Mouse (Mus musculus): ENCODE data around the gene Fbxl20. TPM values are rescaled to one million over a fixed set of nuclear protein-coding genes. Genes with fewer than 3 reads are reported as not detected.

Gene Fbxl20
- polyA plus RNA-seq, 1 experiment from 2014 or later: 21.1 TPM

DNA sequence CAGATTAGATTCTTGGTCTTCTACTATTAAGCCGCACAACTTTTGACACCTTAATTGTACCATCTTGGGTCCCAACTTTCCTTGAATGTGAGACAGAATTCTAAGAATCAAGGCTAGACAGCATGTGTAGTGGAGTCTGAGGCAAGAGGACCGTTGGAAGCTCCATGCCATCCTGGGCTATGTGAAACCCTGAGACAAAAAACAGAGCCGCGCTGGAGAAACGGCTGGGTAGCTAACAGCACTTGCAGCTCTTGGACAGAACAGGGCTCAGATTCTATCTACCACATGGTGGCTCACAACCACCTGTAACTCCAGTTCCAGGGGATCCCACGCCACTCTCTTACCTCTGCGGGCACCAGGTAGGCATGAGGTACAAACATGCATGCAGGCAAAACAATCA, 4.3 kb downstream of the Fbxl20 start:
- Histone ChIP-seq H3K4me2 (no peak overlapping the region), H3K36me3 (no peaks in the 10 kb centered on the region), H3K9ac (replicated peaks) (no peak overlapping the region), H3K4me3 (replicated peaks) (no peak overlapping the region), H3K27me3 (replicated peaks) (no peaks in the 10 kb centered on the region), H3K4me1 (peaks cover 31% of the 10 kb centered on the region), H3K27ac (replicated peaks) (no peak overlapping the region), H3K9me3 (replicated peaks) (no peaks in the 10 kb centered on the region)
- WGBS: 87% methylated on average over 7 of the region's 7 CpGs
- no peak for ATAC-seq (ENCODE audit: low FRiP score)

DNA sequence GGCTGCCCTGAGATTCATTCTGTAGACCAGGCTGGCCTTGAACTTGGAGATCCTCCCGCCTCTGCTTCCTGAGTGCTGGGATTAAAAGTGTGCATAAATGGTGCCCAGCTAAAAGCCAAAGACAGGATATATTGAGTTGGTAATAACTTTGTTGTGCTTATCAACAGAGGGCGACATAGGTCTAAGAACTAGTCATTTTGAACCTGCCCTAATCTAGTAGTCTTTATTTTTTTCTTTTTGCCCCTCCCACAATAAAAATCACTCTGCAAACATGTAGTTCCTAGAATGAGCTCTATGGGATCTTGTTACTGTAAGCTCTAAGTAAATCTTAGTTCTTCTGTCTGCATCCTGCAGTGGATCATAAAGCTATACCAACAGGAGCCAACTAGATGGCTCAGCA, 7.7 kb downstream of the Fbxl20 start:
- H3K4me2 ChIP-seq: no peak overlapping the region
- 97% methylated on average over 2 of the region's 2 CpGs for WGBS
- no peaks in the 10 kb centered on the region for H3K27me3 ChIP-seq (replicated peaks)
- peaks cover 21% of the 10 kb centered on the region for H3K4me1 ChIP-seq
- no peak for ATAC-seq (ENCODE audit: low FRiP score)
- no peak overlapping the region for H3K9ac ChIP-seq (replicated peaks)
- no peaks in the 10 kb centered on the region for H3K9me3 ChIP-seq (replicated peaks)
- no peaks in the 10 kb centered on the region for H3K36me3 ChIP-seq
- H3K27ac ChIP-seq (replicated peaks): no peak overlapping the region
- no peak overlapping the region for H3K4me3 ChIP-seq (replicated peaks)

DNA sequence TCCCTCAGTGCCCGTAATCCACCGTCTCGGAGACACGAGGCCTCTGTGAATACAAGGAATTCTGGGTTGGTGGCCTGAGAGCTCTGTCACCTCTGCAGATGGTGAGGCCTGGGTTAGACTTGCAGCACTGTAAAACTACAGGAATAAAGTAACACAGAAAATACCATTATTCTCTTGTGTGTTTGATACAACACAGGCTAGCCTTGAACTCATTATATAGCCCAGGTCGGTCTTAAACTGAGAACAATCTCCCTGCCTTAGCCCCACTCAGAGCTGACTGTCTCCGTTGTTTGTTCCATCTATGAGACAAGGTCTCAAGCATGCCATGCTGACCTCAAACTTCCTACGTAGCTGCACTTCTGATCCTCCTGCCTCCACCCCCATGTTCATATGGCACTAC, 11.3 kb downstream of the Fbxl20 start:
- H3K4me1 ChIP-seq: peaks cover 6% of the 10 kb centered on the region
- WGBS: 69% methylated on average over 7 of the region's 7 CpGs
- no peaks in the 10 kb centered on the region for H3K27me3 ChIP-seq (replicated peaks)
- no peak overlapping the region for H3K27ac ChIP-seq (replicated peaks)
- no peaks in the 10 kb centered on the region for H3K9me3 ChIP-seq (replicated peaks)
- H3K4me3 ChIP-seq (replicated peaks): no peak overlapping the region
- H3K4me2 ChIP-seq: no peak overlapping the region
- no peak for ATAC-seq (ENCODE audit: low FRiP score)
- 0 out of 2 replicates have a peak, but pooled peaks cover 3% of the 10 kb centered on the region for H3K36me3 ChIP-seq
- no peak overlapping the region for H3K9ac ChIP-seq (replicated peaks)

DNA sequence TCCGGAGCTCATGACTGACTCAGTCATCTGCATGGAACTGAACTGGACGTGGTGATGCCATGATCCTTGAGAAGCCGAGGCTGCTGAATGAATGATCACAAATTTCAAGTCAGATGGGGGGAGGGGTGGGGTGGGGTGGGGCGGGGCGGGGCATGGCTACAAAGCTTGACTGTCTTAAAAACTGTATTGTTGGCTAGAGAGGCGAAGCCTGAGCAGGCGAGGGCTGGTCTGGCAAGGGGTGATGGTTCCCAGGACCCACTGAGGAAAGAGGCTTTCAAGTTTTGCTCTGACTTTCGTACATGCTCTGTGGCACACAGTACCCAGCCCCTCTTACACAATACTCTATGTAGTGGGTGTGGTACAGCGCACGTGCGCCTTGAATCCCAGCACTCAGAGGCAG, 12.4 kb downstream of the Fbxl20 start:
- H3K36me3 ChIP-seq: 0 out of 2 replicates have a peak, but pooled peaks cover 3% of the 10 kb centered on the region
- H3K27ac ChIP-seq (replicated peaks): no peak overlapping the region
- no peak overlapping the region for H3K4me3 ChIP-seq (replicated peaks)
- no peaks in the 10 kb centered on the region for H3K27me3 ChIP-seq (replicated peaks)
- no peak for ATAC-seq (ENCODE audit: low FRiP score)
- no peak overlapping the region for H3K9ac ChIP-seq (replicated peaks)
- no peak overlapping the region for H3K4me2 ChIP-seq
- H3K4me1 ChIP-seq: peaks cover 6% of the 10 kb centered on the region
- no peaks in the 10 kb centered on the region for H3K9me3 ChIP-seq (replicated peaks)
- 87% methylated on average over 11 of the region's 11 CpGs for WGBS

DNA sequence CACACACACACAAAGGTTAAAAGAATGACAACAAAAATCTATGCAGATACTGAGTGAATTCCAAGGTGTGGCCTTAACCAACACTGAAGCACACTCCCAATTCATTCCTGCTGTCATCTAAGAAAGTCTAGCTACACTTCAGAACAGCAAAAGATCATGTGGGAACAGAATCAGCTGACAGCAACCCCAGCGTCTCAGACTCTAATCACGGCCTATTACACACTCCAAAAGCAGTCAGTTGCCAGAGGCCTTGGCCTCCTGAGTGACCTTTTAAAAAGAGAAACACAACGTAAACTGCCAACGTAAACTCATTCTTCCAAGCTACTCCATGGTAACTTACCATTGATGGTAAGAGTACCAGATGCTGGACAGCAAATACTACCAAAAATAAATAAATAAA, 15.3 kb downstream of the Fbxl20 start:
- Histone ChIP-seq H3K27ac (replicated peaks) (no peak overlapping the region), H3K4me1 (peaks cover 6% of the 10 kb centered on the region), H3K36me3 (0 out of 2 replicates have a peak, but pooled peaks cover 3% of the 10 kb centered on the region), H3K9me3 (replicated peaks) (no peaks in the 10 kb centered on the region), H3K4me2 (no peak overlapping the region), H3K4me3 (replicated peaks) (no peak overlapping the region), H3K9ac (replicated peaks) (no peak overlapping the region), H3K27me3 (replicated peaks) (no peaks in the 10 kb centered on the region)
- ATAC-seq (ENCODE audit: low FRiP score): no peak
- 50% methylated on average over 4 of the region's 4 CpGs for WGBS

DNA sequence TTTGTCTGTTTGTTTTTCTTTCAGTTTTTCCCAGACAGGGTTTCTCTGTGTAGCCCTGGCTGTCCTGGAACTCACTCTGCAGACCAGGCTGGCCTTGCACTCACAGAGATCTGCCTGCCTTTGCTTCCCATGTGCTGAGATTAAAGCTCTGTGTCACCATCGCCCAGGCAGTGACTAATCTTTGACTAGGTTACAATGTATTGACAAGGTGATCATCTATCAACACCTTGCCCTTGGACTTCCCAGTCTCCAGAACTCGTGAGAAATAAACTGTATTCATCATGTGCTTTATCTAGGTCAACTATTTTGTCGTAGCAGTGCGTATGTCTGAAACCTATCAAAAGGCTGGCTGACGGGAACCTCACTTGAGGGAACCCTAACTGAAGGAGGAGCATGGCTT, 26.8 kb downstream of the Fbxl20 start:
- H3K4me2 ChIP-seq: no peak overlapping the region
- no peaks in the 10 kb centered on the region for H3K9me3 ChIP-seq (replicated peaks)
- H3K27ac ChIP-seq (replicated peaks): no peak overlapping the region
- no peaks in the 10 kb centered on the region for H3K4me1 ChIP-seq
- H3K27me3 ChIP-seq (replicated peaks): no peaks in the 10 kb centered on the region
- no peak overlapping the region for H3K9ac ChIP-seq (replicated peaks)
- ATAC-seq (ENCODE audit: low FRiP score): no peak
- WGBS: 88% methylated on average over 5 of the region's 5 CpGs
- peaks cover 20% of the 10 kb centered on the region for H3K36me3 ChIP-seq
- no peak overlapping the region for H3K4me3 ChIP-seq (replicated peaks)

DNA sequence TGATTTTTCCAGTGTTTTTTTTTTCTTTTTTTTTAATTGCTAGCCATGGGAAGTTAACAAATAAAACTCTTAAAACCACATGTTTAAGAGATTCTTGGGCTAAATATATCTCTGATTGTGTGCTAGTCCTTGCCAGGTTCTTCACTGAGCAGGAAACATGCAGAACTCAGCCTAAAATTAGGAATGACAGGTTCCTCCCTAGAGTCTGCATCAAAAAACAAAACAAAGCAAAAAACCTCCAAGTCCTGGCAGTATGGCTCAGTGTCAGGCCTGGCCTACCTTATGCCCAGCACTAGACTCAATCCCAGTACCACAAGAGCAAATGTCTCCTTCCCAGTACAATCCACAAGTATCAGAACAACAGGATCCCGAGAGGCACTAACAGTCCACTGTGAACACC, 35.8 kb downstream of the Fbxl20 start:
- Histone ChIP-seq H3K9ac (replicated peaks) (no peak overlapping the region), H3K27ac (replicated peaks) (no peak overlapping the region), H3K4me1 (no peaks in the 10 kb centered on the region), H3K4me2 (no peak overlapping the region), H3K36me3 (peaks cover 40% of the 10 kb centered on the region), H3K9me3 (replicated peaks) (no peaks in the 10 kb centered on the region), H3K27me3 (replicated peaks) (no peaks in the 10 kb centered on the region), H3K4me3 (replicated peaks) (no peak overlapping the region)
- no peak for ATAC-seq (ENCODE audit: low FRiP score)
- 94% methylated on average over 1 of the region's 1 CpGs for WGBS

DNA sequence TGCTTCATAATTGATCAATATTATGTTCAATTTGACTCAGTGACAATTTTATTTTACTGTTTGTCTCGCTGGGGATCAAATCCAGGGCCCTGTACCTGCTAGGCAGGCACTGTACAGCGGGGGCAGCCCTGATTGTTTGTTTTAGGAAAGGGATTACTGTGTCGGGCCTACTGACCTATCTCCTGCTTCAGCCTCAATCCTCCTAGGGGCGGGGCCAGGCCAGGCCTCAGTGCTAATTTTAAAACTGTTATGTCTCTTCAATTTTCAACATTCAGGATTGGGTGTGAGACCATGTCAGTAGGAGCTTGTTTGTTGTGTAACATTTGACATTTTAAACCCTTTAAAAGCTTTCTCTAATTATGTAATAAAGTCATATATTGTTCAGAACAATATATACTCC, 36.7 kb downstream of the Fbxl20 start:
- H3K27me3 ChIP-seq (replicated peaks): no peaks in the 10 kb centered on the region
- H3K27ac ChIP-seq (replicated peaks): no peak overlapping the region
- peaks cover 49% of the 10 kb centered on the region for H3K36me3 ChIP-seq
- H3K9ac ChIP-seq (replicated peaks): no peak overlapping the region
- no peak overlapping the region for H3K4me3 ChIP-seq (replicated peaks)
- H3K9me3 ChIP-seq (replicated peaks): no peaks in the 10 kb centered on the region
- no peaks in the 10 kb centered on the region for H3K4me1 ChIP-seq
- no peak overlapping the region for H3K4me2 ChIP-seq
- ATAC-seq (ENCODE audit: low FRiP score): no peak
- WGBS: 78% methylated on average over 4 of the region's 4 CpGs

DNA sequence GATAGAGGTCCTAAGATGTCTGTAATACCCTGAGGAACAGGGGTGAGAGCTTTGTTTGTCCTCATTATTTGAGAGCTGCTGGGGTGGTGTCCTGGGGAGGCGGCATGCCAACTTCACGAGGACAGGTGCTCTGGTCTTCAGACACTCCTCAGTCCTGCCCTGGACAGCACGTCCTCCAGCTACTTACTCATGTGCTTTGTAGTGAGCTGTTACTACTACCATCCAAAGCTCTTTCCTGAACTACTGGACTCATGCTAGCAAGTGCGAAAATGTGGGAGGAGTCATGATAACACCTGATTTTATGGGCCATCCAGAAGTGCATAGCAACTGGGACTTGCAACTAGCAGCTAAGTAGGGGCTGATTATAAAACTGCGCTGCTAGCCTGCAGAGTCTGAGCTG, 40.5 kb downstream of the Fbxl20 start:
- Histone ChIP-seq H3K4me2 (no peak overlapping the region), H3K4me3 (replicated peaks) (no peak overlapping the region), H3K36me3 (peaks cover 68% of the 10 kb centered on the region), H3K4me1 (no peaks in the 10 kb centered on the region), H3K9me3 (replicated peaks) (no peaks in the 10 kb centered on the region), H3K27me3 (replicated peaks) (no peaks in the 10 kb centered on the region), H3K9ac (replicated peaks) (no peak overlapping the region), H3K27ac (replicated peaks) (no peak overlapping the region)
- 87% methylated on average over 5 of the region's 5 CpGs for WGBS
- no peak for ATAC-seq (ENCODE audit: low FRiP score)

DNA sequence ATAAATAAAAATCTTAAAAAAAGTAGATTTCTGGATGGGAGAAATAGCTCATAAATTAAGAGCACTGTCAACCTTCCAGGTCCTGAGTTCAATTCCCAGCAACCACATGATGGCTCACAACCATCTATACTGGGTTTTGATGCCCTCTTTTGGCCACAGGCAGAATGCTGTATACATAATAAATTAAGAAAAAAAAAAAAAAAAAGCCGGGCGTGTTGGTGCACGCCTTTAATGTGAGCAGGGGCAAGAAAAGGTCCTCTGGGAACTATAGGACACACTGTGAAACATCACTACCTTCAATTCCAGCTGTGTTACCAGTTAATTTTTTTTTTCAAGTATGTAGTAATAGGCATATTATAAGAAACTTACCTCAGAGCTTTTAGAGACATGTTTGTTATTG, 48.9 kb downstream of the Fbxl20 start:
- Histone ChIP-seq H3K4me3 (replicated peaks) (no peak overlapping the region), H3K9me3 (replicated peaks) (no peaks in the 10 kb centered on the region), H3K27ac (replicated peaks) (no peak overlapping the region), H3K27me3 (replicated peaks) (no peaks in the 10 kb centered on the region), H3K4me1 (no peaks in the 10 kb centered on the region), H3K36me3 (peaks cover 76% of the 10 kb centered on the region), H3K9ac (replicated peaks) (no peak overlapping the region), H3K4me2 (no peak overlapping the region)
- no peak for ATAC-seq (ENCODE audit: low FRiP score)
- 93% methylated on average over 3 of the region's 3 CpGs for WGBS

DNA sequence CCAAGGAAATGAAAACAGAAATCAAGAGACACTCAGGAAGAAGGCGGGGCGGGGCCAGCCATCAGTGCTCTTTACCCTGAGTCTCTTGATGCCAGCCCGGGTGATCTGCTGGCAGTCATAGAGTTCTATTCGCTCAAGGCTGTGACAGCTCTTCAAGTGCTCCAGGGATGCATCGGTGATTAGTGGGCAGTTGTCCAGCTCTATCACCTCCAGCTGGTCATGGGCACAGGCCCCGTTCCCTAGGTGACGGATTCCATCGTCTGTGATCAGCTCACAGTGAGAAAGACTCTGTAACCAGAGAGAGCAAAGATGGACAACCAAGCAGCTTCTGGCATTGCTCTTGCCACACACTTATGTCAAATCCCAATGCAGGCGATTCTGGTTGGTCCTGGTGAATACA, 59.6 kb downstream of the Fbxl20 start:
- no peaks in the 10 kb centered on the region for H3K4me1 ChIP-seq
- H3K27ac ChIP-seq (replicated peaks): no peak overlapping the region
- no peak overlapping the region for H3K4me2 ChIP-seq
- 84% methylated on average over 9 of the region's 9 CpGs for WGBS
- H3K9ac ChIP-seq (replicated peaks): no peak overlapping the region
- peaks cover 64% of the 10 kb centered on the region for H3K36me3 ChIP-seq
- no peaks in the 10 kb centered on the region for H3K27me3 ChIP-seq (replicated peaks)
- no peaks in the 10 kb centered on the region for H3K9me3 ChIP-seq (replicated peaks)
- H3K4me3 ChIP-seq (replicated peaks): no peak overlapping the region
- ATAC-seq (ENCODE audit: low FRiP score): no peak

DNA sequence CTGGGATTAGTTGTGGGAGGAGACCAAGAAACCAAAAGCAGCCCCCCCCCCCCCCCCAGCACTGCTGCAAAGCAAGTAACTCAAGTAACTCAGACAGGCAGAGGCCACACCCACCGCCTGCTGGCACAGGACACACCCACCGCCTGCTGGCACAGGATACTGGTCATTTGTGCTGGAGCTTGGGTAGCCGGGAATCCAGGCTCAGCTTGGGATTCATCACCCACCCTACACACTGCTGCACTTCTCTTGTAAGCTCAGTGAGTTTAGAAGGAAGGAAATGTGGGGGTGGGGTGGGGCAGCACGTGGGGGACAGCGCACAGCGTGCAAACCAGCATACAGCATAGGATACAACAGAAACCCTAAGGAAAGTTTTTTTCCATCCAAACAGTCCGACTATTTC, 62.0 kb downstream of the Fbxl20 start:
- no peak for ATAC-seq (ENCODE audit: low FRiP score)
- WGBS: 52% methylated on average over 7 of the region's 7 CpGs
- Histone ChIP-seq H3K4me1 (no peaks in the 10 kb centered on the region), H3K36me3 (peaks cover 55% of the 10 kb centered on the region), H3K9ac (replicated peaks) (no peak overlapping the region), H3K27me3 (replicated peaks) (no peaks in the 10 kb centered on the region), H3K9me3 (replicated peaks) (no peaks in the 10 kb centered on the region), H3K27ac (replicated peaks) (no peak overlapping the region), H3K4me2 (no peak overlapping the region), H3K4me3 (replicated peaks) (no peak overlapping the region)

DNA sequence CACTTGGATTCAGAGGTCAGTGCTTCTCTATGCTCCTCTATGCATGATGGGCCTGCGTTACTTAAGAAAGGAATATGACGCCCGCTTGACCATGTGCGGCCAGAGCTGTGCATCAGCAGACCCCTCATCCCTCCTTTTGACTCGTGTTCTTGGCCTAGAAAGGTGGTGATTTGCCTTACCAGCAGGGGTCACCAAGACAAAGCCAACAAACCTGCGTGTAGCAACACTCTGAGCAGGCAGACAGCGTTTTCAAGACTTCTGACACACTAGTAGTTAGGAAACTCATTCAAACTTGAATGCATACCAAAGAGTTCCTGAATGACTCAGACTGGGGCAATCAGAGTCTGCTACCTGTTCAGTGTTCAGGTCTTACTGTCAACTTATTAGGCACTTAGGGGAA, 63.6 kb downstream of the Fbxl20 start:
- 70% methylated on average over 7 of the region's 7 CpGs for WGBS
- H3K9ac ChIP-seq (replicated peaks): no peak overlapping the region

More for the DNA sequence above, 63.6 kb downstream of the Fbxl20 start:
- no peak overlapping the region for H3K4me2 ChIP-seq
- H3K4me3 ChIP-seq (replicated peaks): no peak overlapping the region
- no peak overlapping the region for H3K27ac ChIP-seq (replicated peaks)
- no peaks in the 10 kb centered on the region for H3K9me3 ChIP-seq (replicated peaks)
- H3K4me1 ChIP-seq: no peaks in the 10 kb centered on the region
- no peak for ATAC-seq (ENCODE audit: low FRiP score)
- H3K27me3 ChIP-seq (replicated peaks): no peaks in the 10 kb centered on the region
- peaks cover 39% of the 10 kb centered on the region for H3K36me3 ChIP-seq
